Mouse (Mus musculus) kidney, postnatal 10 days (tissue): Measurements from ENCODE around the gene Lama4.

Experiments
- DNase-seq: peaks from one replicate; pipeline ENCODE4 v3.0.0; 2021; ENCODE audit warnings: mixed read lengths

Lama4 gene

DNA sequence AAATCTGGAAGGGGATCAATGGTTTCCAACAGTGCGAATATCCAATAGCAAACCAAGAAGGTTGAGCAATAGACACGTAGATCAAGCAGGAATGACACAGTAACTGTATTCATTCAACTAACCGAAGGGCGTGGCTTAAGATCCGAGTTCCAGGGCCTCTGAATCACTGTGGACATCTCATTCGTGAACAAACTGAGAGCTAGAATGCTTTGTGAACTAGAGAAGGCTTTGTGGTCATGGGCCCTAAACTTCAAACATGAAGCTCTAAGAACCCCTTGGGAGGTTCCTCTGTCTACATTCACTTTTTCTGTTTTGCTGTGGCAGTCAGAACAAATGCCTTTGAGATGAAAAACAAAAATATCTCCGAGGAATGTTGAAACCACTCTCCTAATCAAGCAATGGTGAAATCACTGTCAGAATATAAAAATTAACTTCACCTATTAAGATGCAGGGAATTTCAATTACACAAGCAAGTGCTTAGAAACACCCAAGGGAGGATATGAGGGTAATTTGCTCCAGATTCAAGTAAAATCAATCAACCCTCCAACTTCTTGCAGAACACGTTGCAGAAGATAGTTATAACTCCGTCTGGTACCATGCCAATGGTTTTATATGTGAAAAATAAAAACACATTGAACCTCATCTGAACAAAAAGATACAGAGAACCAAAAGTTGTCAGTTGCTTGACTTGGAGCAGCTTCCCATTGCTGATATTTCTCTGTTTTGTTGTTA lies 29.6 kb downstream of the Lama4 start:
- DNase-seq: no peak

DNA sequence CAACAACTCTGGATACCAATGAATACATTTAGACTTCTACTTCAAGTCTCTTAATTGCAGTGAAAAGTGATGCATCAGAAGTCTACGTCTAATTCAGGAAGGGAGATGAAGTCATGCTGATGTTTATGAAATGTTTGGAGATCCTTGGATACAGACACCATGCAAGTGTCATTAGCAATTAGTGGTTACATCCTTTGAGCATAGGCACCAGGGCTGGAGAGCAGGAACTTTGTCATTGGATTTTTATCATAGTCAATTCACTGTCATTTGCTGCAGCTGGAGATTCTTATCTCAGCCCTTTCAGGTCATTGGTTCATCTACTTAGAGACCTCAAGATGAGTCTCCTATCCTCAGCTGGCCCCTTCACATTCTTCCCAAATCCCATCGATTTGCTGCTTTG lies 30.6 kb downstream of the Lama4 start:
- DNase-seq: no peak

DNA sequence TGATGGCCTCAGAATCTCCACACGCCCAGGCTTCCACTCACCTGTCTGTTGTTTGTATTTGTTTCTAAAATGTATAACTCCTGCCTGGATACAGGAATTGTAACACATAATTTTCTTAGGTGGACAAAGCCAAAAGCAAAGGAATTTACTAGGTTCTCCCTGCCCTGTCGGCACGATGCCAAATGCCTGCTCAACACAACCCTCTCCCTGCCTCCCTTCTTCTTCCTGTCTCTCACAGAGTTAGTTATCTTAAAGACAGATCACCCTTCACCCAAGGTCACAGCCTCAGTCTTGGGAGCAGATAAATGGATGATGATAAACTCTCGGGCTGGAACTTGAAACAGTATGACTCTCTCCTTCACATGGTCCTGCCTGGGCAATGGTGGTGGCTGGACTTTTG lies 35.6 kb downstream of the Lama4 start:
- peak; percentile 43 for DNase-seq

DNA sequence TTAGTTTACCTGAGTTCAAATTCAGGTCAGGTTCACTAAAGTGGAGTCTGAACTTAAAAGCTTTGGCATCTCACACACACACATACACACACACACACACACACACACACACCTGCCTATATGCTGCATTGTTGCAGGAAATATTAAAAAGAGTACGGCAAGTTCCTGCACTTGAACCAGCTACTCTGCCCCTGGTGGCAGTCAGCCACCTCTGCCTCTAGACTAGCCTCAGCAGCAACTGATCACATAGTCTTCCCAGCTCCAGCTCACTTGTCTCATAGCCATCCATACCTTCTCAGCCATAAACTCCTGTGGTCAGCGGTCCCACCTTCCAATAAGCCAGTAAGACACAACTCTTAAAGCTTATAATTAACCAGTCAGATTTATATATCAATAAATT lies 37.2 kb downstream of the Lama4 start:
- DNase-seq: no peak

DNA sequence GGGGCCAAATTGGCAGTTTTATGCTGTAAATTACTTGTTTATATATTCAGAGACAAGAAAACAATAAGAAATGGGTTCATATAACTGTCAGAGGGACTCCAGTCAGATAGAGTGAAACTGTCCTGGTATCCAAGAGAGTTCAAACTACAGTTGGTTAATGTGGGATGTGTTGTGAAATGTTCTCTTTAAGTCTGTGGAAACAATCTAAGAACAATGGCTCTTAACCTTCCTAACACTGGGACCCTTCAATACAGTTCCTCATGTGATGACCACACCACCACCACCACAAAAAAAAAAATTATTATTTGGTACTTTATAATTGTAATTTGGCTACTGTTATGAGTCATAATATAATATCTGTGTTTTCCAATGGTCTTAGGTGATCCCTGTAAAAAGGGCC lies 38.2 kb downstream of the Lama4 start:
- DNase-seq: no peak

DNA sequence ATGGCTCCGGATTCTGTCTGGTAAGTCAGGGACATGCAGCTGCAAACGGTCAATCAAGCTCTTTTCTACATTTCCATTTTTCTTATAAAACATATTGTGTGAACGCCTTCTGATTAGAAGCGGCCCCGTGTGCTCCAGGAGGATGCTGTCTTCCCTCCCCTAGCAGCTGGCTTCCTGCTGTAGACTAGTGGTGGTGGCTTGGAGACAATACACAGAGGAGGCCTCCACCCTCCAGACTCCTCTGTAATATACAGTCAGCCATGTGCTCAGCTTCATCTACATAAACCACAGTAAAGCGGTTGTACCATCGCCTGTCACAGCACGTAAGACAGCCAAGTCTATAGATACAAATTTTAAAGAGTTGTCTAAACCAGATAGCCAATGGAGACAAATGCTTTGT lies 40.2 kb downstream of the Lama4 start:
- peak; percentile 35 for DNase-seq

DNA sequence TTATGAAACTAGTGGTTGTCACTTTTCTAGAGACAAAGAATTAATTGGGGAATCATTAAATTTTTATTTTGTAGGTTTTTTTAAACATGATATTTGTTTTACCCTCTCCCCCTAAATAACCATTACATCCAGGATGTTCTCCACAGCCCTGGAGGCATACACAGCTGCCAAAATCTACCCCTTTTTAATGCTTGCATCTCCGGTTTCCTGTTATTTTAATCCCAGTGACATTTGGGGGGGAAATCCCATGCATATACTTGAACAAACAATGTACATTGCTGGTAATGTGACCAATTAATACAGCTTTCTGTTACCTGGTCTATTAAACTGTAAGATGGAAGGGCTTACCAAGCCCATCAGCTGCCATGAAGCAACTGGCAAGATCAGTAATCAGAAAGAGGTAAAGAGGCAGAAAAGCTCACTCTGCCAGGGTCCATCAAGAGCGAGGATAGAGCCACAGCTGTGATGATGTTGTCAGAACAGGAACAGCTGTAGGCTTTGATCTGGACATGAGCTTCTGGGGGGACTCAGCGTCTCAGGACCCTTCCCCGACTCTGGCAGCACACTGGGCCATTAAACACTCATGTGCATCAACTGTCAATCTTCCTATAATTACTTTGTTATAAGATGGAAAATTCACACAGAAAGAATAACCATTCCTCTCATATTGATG lies 41.3 kb downstream of the Lama4 start:
- no peak for DNase-seq

DNA sequence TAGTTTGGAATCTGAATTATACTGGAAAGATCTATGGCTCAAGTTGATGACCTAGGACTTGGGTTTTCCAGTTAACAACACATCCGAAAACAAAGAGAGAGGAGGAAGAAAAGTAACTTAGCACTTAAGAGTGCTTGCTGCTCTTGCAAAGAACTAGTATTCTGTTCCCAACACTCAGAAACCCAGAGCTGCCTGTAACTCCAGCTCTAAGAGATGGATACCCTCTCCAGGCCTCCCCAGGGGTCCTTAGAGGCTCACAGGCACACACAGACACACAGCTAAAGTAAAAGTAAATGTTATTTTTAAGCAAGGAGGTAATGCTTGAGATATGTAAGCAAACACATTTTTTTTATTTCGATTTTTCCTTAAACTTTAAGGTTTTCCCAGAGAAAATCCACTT lies 49.5 kb downstream of the Lama4 start:
- DNase-seq: no peak

DNA sequence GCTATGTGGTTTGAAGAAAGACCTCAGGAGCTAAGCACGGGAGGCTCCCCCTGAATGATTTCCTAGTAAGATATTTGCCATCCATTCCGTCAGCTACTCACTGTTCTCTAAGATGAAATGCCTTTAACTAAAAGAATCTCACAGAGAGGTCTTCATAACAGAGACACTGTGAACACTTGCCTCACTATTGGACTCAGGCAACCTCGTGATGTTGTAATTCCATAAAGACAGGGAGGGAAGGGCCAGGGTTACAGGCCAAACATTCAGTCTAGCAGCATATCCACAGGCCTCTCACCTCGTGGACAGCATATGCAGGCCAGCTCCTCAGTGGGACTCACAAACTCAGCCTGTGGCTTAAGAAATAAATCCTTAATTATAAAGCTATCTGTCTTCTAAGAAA lies 52.7 kb downstream of the Lama4 start:
- no peak for DNase-seq

DNA sequence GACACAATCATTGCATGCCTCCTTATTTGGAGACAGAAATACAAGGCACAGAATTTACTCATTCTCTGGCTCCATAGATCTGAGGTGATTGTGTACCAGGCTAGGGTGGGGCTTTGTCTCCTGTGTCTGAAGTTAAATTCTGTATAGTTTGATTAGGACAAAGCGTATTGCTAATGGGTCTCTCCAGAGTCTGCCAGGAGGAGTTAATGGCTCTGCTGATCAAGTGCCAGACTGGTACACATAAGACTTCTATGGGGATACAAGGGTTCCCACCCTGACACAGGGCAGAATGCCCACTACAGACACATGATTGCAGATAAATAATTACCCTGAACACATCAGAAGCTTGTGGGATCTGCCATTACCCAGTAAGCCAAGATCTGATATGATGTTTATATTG lies 53.3 kb downstream of the Lama4 start:
- no peak for DNase-seq

DNA sequence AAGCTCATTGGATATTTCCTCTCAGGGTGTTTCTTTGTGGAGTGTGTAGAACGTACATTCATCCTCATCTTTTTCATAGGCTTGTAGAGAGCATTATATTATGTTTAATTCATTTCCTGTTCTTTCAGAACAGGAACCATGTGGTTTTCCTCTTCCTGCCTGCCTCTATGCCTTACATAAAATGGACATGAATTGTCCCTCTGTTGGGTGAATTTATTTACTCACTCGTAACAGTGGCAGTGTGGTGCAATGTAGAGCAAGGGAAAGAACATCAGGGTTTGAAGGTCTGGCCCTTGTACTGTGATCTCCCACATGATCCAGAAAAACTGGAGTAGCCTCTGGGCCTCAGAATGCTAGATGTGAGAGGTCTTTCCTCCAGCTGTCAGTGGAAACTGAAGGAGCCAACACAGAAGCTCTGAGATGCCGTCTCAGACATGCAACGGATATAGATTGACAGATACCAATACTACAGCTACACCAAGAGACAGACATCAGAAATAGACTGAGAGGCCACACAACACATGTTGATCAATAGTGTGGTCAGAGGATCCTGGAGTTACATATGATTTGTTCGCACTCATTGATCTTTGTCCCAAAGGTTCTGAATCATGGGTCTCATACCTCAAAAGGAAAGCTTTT lies 58.4 kb downstream of the Lama4 start:
- DNase-seq: no peak

DNA sequence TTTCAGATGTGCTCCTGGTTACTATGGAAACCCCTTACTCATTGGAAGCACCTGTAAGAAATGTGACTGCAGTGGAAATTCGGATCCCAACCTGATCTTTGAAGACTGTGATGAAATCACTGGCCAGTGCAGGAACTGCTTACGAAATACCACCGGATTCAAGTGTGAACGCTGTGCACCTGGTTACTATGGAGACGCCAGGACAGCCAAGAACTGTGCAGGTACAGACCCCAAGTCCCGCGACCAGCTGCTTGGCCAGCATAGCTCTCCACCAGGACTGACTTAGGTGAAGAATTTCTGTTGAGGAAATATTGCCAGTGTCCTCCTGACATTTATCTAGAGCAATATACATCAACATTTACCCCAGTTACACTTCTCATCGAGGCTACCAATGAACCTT lies 61.2 kb downstream of the Lama4 start:
- DNase-seq: no peak

DNA sequence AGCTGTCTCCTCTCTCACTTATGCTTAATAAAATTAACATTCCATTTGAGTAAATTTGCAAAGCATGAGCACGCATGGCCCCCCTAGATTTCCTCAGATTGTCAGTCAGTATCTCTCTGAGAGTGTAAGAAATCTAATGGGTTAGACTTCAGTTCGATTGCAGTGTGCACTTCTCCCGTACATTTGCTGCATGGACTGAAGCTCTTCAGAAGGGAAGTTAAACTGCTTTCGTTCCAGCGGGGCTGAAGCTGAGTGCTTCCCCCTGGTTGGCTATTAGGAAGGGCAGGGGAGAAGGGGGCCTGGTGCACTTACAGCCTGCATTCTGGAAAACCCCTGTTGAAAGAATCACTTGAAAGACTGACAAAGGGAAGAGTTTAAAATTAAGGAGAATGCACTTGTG lies 61.7 kb downstream of the Lama4 start:
- DNase-seq: no peak

DNA sequence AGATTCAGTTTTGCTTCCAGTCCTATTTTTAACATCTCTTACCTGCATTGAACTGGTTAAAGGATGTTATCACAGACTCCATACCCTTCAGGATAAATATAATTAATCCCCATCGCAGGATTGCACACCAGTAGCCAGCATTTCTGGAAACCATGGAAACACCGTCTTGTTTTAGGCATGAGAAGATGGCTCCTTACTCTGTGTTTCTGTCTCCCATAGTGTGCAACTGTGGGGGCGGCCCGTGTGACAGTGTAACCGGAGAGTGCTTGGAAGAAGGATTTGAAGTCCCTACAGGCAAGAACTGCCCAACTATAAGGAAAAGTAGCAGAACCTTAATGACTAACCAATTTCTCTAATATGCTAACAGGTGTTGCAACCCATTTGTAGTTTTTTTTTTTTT lies 63.1 kb downstream of the Lama4 start:
- DNase-seq: no peak

DNA sequence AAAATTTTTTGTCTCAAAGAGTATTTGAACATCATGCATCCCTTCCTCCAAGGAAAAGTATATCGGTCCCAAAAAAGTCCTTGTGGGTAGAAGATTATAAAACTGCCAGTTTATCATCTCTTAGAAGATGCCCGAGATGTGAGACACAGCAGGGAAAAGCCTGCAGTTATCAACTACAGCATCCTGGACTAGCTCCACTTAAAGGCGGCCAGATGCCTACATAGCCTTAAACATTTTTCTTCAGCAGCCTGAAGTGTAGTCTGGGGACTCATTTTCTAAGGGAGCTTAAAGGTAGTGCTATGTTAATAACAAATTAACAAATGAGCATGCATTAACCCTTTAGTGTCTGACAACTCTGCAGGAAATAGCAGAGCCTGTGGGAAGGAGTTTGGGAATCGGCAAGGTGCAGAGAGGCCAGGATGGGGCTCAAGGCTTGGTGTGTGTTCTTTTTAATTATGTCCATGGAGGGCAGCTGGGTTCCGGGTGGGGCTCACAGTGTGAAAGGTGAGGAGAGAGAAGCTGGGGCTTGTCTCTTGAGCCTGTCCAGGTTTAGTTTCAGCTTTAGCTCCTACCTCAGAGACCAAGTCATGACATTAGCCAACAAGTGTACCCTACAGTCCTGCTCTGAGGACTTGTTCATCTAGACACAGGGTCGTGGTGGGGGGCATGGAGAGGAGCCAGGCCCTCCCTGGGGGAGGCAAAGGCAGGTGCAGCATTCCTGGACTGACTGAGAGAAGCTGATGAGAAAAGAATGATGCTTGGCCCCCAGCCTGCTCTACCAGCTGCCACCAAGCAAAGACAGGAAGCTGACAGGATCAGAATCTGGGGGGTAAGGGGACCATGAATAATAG lies 64.2 kb downstream of the Lama4 start:
- DNase-seq: no peak

DNA sequence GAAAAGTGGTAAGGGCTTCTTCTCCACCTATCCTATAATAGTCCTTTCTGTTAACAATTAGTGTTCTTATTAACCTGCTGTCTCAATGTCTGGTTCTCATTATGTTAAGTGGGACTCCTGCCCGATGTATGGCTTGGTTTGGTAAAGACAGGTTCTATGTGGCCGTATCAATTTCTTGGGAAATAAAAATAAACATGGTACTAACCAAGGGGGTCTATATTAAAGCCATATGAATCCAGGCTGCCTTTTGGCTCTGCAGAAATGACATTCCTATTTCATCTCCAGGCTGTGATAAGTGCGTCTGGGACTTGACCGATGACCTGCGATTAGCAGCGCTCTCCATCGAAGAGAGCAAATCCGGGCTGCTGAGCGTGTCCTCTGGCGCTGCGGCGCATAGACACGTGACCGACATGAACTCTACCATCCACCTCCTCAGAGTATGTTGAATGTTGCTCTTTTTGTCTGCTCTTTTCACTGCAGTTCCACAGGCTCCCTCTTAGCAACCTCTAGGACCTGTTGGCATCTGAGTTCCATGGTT lies 64.9 kb downstream of the Lama4 start:
- DNase-seq: no peak

DNA sequence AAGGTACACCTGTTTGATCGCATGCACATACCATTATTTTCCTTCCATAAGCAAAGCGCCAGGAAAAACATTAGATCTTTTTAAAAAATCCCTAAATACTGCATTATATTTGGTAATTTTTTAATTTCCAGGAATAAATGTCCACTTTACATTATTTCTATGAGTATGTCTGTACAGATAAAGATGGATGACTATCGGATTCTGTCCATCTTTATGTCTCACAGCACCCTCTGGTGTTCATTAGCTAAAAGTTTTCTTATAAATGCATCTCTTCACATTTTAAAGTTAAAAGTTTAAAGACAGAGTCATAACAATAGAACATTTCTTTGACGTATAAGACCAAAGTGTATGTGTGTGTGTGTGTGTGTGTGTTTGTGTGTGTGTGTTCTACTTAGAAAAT lies 74.2 kb downstream of the Lama4 start:
- DNase-seq: no peak

DNA sequence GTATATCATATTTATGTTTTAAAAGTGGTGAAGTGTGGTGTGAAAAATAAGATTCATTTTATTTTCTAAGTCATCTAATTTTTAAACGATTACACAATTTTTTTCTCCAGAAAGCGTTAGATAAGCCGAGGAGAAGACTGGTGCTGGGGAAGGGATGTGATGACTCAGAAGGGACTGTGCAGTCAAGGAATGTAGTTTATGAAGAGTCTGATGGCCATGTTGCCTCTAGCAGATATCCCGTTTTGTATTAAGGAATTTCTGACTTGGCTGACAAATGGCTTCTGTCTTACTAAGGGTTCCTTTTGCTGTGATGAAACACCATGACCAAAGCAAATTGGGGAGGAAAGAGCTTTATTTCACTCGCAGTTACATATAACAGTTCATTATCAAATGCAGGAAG lies 74.7 kb downstream of the Lama4 start:
- no peak for DNase-seq

DNA sequence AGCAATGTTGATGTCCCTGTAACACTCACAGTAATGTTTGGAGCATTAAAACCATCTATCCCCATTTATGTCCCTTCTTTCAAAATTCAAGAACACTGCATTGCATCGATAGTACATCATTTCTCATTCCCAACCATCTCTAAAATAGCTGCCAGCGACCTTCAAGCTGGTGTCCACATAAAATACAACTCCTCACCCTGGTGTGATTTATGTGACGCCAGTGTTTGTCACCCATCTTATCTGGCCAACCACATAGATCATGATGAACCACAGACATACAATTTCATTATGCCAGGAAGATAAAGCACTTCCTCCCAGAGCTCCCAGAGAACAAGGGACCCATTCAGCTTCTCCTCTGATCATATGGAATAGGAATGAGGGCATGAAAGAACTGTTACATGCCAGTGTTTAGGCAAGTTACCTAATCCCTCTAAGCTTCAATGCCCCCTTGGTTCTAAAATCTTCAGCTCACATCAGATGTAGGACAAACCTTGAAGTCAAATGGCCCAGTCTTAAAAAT lies 79.2 kb downstream of the Lama4 start:
- no peak for DNase-seq

DNA sequence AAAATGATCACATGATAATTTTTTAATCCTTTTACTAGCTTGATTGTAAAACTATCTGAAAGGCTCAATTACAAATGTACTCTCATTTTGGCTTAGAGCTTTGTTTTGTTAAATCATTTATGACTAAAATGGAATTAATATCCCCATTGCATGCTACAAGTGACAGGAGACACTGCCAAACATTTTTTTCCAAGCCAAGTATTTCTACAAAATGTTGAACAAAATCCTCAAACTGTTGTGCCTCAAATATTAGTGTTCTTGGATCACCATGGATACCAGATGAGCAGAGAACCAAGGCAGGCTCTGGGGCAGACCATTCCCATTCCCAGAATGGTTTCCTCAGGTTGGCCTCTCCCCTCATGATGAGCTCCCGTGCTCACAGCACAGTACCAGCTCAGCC lies 79.8 kb downstream of the Lama4 start:
- no peak for DNase-seq

DNA sequence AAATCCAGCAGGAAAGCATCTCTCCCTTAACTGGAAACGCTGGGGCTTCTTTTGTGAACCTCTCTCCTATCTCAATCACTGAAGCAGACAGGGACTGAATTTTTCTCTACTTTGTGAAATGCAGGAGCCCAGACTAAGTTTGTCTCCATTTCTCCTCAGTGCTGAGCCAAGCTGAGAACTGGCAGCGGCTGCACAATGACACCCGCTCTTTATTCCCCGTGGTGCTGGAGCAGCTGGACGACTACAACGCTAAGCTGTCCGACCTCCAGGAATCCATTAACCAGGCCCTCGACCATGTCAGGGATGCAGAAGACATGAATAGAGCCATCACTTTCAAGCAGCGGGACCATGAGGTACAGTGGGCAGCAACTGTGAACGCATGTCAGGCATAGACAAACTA lies 82.5 kb downstream of the Lama4 start:
- no peak for DNase-seq

DNA sequence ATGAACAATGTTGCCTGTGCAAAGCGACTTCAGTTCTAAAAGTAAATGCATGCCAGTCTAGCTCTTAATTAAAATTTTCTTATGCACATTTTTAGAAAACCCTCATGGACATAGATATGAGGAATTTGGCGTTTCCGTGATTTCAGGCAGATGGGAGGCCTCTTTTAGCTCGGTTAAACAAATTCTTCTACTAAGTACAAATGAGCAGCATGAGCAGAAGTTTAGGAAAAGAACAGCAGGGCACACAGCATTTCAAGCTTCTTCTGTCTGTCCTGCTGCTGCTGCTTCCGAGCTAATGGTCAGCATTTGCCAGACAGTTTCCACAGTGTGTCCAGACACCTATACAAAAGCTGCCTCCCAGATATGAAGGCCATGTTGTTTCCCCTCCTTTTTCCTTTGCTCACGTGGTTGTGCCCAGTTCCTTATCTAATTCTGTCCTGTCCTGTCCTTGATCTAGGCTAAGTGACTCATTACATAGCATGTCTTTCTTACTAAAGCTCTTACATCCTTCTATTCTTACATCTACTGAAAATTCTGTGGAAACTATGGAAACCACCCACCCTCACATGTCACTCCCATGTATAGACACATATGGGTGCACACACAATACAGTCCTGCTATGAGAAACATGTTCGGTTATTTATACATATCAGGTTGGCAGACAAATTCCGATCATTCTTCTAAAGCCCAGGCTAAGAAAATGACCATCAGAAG lies 84.4 kb downstream of the Lama4 start:
- no peak for DNase-seq
